Mouse (Mus musculus): Measurements from ENCODE around the gene Cbwd1. TPM values are rescaled to one million over a fixed set of nuclear protein-coding genes. Genes with fewer than 3 reads are reported as not detected.

The Cbwd1 gene
- polyA plus RNA-seq (2015; fragmentation: Nextera tagmentation; extraction: Ambion mirVana) = 21.5 and 22.1 TPM in 2 replicates

GRCm38 (mm10) chr19:24961172-24961962 lies at the start of gene Cbwd1:
Gene Cbwd1, minus strand, starts transcription at chr19:24961610.
- H3K9me3 ChIP-seq (replicated peaks) = no peaks in the 10 kb centered on the region
- H3K36me3 ChIP-seq (ENCODE audit: poor library complexity, severe bottlenecking) = peaks cover under 1% of the 10 kb centered on the region
- peak within 1 kb of the TSS; percentile 74 for H3K4me3 ChIP-seq
- ATAC-seq = peak; percentile 99
- H3K27ac ChIP-seq = peak within 1 kb of the TSS; percentile 22
- H3K4me2 ChIP-seq = peak within 1 kb of the TSS; percentile 69
- under 1% methylated on average over 36 of the region's 36 CpGs for WGBS
- peak within 1 kb of the TSS; percentile 69 for H3K9ac ChIP-seq
- peaks cover 16% of the 10 kb centered on the region for H3K4me1 ChIP-seq
- H3K27me3 ChIP-seq = no peaks in the 10 kb centered on the region

- 81% methylated on average over 2 of the region's 2 CpGs for WGBS
These were observed 47.1 kb upstream of the Cbwd1 start for GRCm38 (mm10) chr19:25008509-25008908.

GRCm38 (mm10) chr19:25006686-25007085 lies 45.3 kb upstream of the Cbwd1 start:
- H3K9me3 ChIP-seq (replicated peaks) = no peaks in the 10 kb centered on the region
- no peaks in the 10 kb centered on the region for H3K36me3 ChIP-seq (ENCODE audit: poor library complexity, severe bottlenecking)
- 76% methylated on average over 1 of the region's 1 CpGs for WGBS

More at GRCm38 (mm10) chr19:25008509-25008908, 47.1 kb upstream of the Cbwd1 start:
- H3K36me3 ChIP-seq (ENCODE audit: poor library complexity, severe bottlenecking) = no peaks in the 10 kb centered on the region
- H3K4me3 ChIP-seq = no peak overlapping the region
- H3K4me1 ChIP-seq = peaks cover 8% of the 10 kb centered on the region
- no peak overlapping the region for H3K4me2 ChIP-seq
- H3K9ac ChIP-seq = no peak overlapping the region
- ATAC-seq = no peak
- H3K27ac ChIP-seq = no peak overlapping the region
- H3K9me3 ChIP-seq (replicated peaks) = no peaks in the 10 kb centered on the region
- peaks cover 6% of the 10 kb centered on the region; the same call in 1 of the 2 replicates for H3K27me3 ChIP-seq

GRCm38 (mm10) chr19:25003810-25004209 lies 42.4 kb upstream of the Cbwd1 start:
- ATAC-seq = no peak; the same call in 1 of the 2 replicates
- Histone ChIP-seq H3K9ac (no peak overlapping the region), H3K27ac (no peak overlapping the region), H3K27me3 (peaks cover 49% of the 10 kb centered on the region), H3K4me2 (no peak overlapping the region), H3K9me3 (replicated peaks) (no peaks in the 10 kb centered on the region), H3K4me3 (no peak overlapping the region), H3K36me3 (ENCODE audit: poor library complexity, severe bottlenecking) (no peaks in the 10 kb centered on the region), H3K4me1 (peaks cover 16% of the 10 kb centered on the region)
- 35% methylated on average over 4 of the region's 4 CpGs for WGBS

More at GRCm38 (mm10) chr19:25006686-25007085, 45.3 kb upstream of the Cbwd1 start:
- no peak for ATAC-seq
- Histone ChIP-seq H3K27ac (no peak overlapping the region), H3K4me2 (no peak overlapping the region), H3K4me3 (no peak overlapping the region), H3K27me3 (peaks cover 20% of the 10 kb centered on the region), H3K9ac (no peak overlapping the region), H3K4me1 (peaks cover 8% of the 10 kb centered on the region)

- H3K27me3 ChIP-seq = peaks cover 58% of the 10 kb centered on the region
- no peak overlapping the region for H3K27ac ChIP-seq
- H3K9ac ChIP-seq = no peak overlapping the region
- H3K9me3 ChIP-seq (replicated peaks) = no peaks in the 10 kb centered on the region
- no peaks in the 10 kb centered on the region for H3K36me3 ChIP-seq (ENCODE audit: poor library complexity, severe bottlenecking)
- 87% methylated on average over 3 of the region's 3 CpGs for WGBS
- no peak for ATAC-seq
- H3K4me1 ChIP-seq = peaks cover 16% of the 10 kb centered on the region
- no peak overlapping the region for H3K4me3 ChIP-seq
- H3K4me2 ChIP-seq = no peak overlapping the region
These were observed 41.4 kb upstream of the Cbwd1 start for GRCm38 (mm10) chr19:25002828-25003227.

- 91% methylated on average over 6 of the region's 6 CpGs for WGBS
- no peak overlapping the region for H3K4me3 ChIP-seq
These were observed 40.6 kb upstream of the Cbwd1 start for GRCm38 (mm10) chr19:25002032-25002431.

GRCm38 (mm10) chr19:25000153-25000552 lies 38.7 kb upstream of the Cbwd1 start:
- H3K4me3 ChIP-seq = peak overlapping the region; percentile 65; the same call in 1 of the 2 replicates
- ATAC-seq = no peak
- peaks cover 16% of the 10 kb centered on the region for H3K4me1 ChIP-seq
- no peaks in the 10 kb centered on the region for H3K9me3 ChIP-seq (replicated peaks)
- no peak overlapping the region for H3K27ac ChIP-seq
- 44% methylated on average over 9 of the region's 9 CpGs for WGBS
- H3K4me2 ChIP-seq = peak overlapping the region; percentile 94; the same call in 1 of the 2 replicates
- no peaks in the 10 kb centered on the region for H3K36me3 ChIP-seq (ENCODE audit: poor library complexity, severe bottlenecking)
- H3K27me3 ChIP-seq = peaks cover 74% of the 10 kb centered on the region
- H3K9ac ChIP-seq = no peak overlapping the region

More at GRCm38 (mm10) chr19:25002032-25002431, 40.6 kb upstream of the Cbwd1 start:
- Histone ChIP-seq H3K27ac (no peak overlapping the region), H3K27me3 (peaks cover 66% of the 10 kb centered on the region), H3K9ac (no peak overlapping the region), H3K9me3 (replicated peaks) (no peaks in the 10 kb centered on the region), H3K4me1 (peaks cover 16% of the 10 kb centered on the region), H3K36me3 (ENCODE audit: poor library complexity, severe bottlenecking) (no peaks in the 10 kb centered on the region), H3K4me2 (no peak overlapping the region)
- no peak for ATAC-seq

- WGBS = under 1% methylated on average over 84 of the region's 109 CpGs
- 0 out of 2 replicates have a peak, but pooled peaks have one; percentile 38 for ATAC-seq
- no peak within 1 kb of the TSS for H3K27ac ChIP-seq
- H3K36me3 ChIP-seq (ENCODE audit: poor library complexity, severe bottlenecking) = no peaks in the 10 kb centered on the region
- peak within 1 kb of the TSS; percentile 65 for H3K4me3 ChIP-seq
- no peaks in the 10 kb centered on the region for H3K9me3 ChIP-seq (replicated peaks)
- H3K4me1 ChIP-seq = peaks cover 15% of the 10 kb centered on the region
- H3K27me3 ChIP-seq = peaks cover 74% of the 10 kb centered on the region
- H3K4me2 ChIP-seq = peak within 1 kb of the TSS; percentile 94
- peak within 1 kb of the TSS; percentile 54 for H3K9ac ChIP-seq
These were observed 37.9 kb upstream of the Cbwd1 start, which contains the start of gene Dock8 for GRCm38 (mm10) chr19:24999201-24999886. Gene Dock8, plus strand, starts transcription at chr19:24999534.

- Histone ChIP-seq H3K4me1 (peaks cover 8% of the 10 kb centered on the region), H3K27ac (no peak overlapping the region), H3K4me3 (peak overlapping the region; percentile 65; the same call in 1 of the 2 replicates), H3K4me2 (0 out of 2 replicates have a peak overlapping the region, but pooled peaks have one; percentile 94), H3K9ac (no peak overlapping the region), H3K36me3 (ENCODE audit: poor library complexity, severe bottlenecking) (no peaks in the 10 kb centered on the region), H3K9me3 (replicated peaks) (no peaks in the 10 kb centered on the region), H3K27me3 (peaks cover 72% of the 10 kb centered on the region)
- no peak for ATAC-seq
- 75% methylated on average over 5 of the region's 5 CpGs for WGBS
These were observed 37.2 kb upstream of the Cbwd1 start for GRCm38 (mm10) chr19:24998561-24998960.

GRCm38 (mm10) chr19:24996815-24997704 lies 35.6 kb upstream of the Cbwd1 start:
- Histone ChIP-seq H3K9ac (no peak overlapping the region), H3K36me3 (ENCODE audit: poor library complexity, severe bottlenecking) (no peaks in the 10 kb centered on the region), H3K27me3 (peaks cover 62% of the 10 kb centered on the region), H3K4me1 (peaks cover 8% of the 10 kb centered on the region), H3K4me2 (no peak overlapping the region), H3K9me3 (replicated peaks) (no peaks in the 10 kb centered on the region), H3K27ac (no peak overlapping the region), H3K4me3 (no peak overlapping the region)
- no peak for ATAC-seq
- 69% methylated on average over 12 of the region's 12 CpGs for WGBS

GRCm38 (mm10) chr19:24994900-24995299 lies 33.5 kb upstream of the Cbwd1 start:
- H3K9ac ChIP-seq = no peak overlapping the region
- no peak for ATAC-seq
- no peak overlapping the region for H3K4me2 ChIP-seq
- no peak overlapping the region for H3K4me3 ChIP-seq
- peaks cover 40% of the 10 kb centered on the region for H3K27me3 ChIP-seq
- H3K4me1 ChIP-seq = peaks cover 8% of the 10 kb centered on the region
- H3K36me3 ChIP-seq (ENCODE audit: poor library complexity, severe bottlenecking) = no peaks in the 10 kb centered on the region
- 59% methylated on average over 8 of the region's 8 CpGs for WGBS
- no peaks in the 10 kb centered on the region for H3K9me3 ChIP-seq (replicated peaks)
- no peak overlapping the region for H3K27ac ChIP-seq
